Mouse (Mus musculus) heart, embryonic 16.5 days (tissue): Measurements from ENCODE around the gene Car6. TPM values are rescaled to one million over a fixed set of nuclear protein-coding genes. Genes with fewer than 3 reads are reported as not detected.

ENCODE experiments used
- ATAC-seq: fragments of 200-750 bp; cut with Nextera tagmentation; replicated peaks from 2 replicates; pipeline ENCODE4 v1.8.0; 2017; ENCODE audit warnings: moderate number of reproducible peaks; ENCODE audit not compliant: insufficient read depth, low FRiP score; ENCODE audit errors: extremely low read depth
- H3K27ac ChIP-seq: fragments of 300-500 bp; sonication (generic); 2 replicates; pipeline ENCODE4 v1.5.1; 2014; ENCODE audit warnings: mild to moderate bottlenecking, low read length, control low read depth, moderate library complexity
- H3K27me3 ChIP-seq: fragments of 300-500 bp; sonication (generic); 2 replicates; pipeline ENCODE4 v1.6.1; 2014; ENCODE audit warnings: low read length, mixed read lengths; ENCODE audit not compliant: control insufficient read depth, insufficient read depth
- H3K36me3 ChIP-seq: fragments of 300-500 bp; sonication (generic); 2 replicates; pipeline ENCODE4 v1.6.1; 2014; ENCODE audit not compliant: control insufficient read depth, insufficient read depth
- H3K4me1 ChIP-seq: fragments of 300-500 bp; sonication (generic); 2 replicates; pipeline ENCODE4 v1.6.1; 2014; ENCODE audit warnings: low read length, mixed read lengths; ENCODE audit not compliant: control insufficient read depth, insufficient read depth
- H3K4me2 ChIP-seq: fragments of 300-500 bp; sonication (generic); 2 replicates; pipeline ENCODE4 v1.6.1; 2014; ENCODE audit warnings: low read depth, mild to moderate bottlenecking, control low read depth, low read length
- H3K4me3 ChIP-seq: fragments of 300-500 bp; sonication (generic); 2 replicates; pipeline ENCODE4 v1.5.1; 2014; ENCODE audit warnings: mild to moderate bottlenecking, control low read depth, low read length
- H3K9ac ChIP-seq: fragments of 300-500 bp; sonication (generic); 2 replicates; pipeline ENCODE4 v1.6.1; 2014; ENCODE audit warnings: low read length, control low read depth
- H3K9me3 ChIP-seq: fragments of 300-500 bp; sonication (generic); replicated peaks from 2 replicates; pipeline ENCODE4 v1.6.1; 2016; ENCODE audit warnings: low read length; ENCODE audit not compliant: control insufficient read depth
- WGBS: fragments of 180-500 bp; shearing (Covaris S2); extraction: QIAGEN DNeasy Blood & Tissue Kit; methylation state at CpG from one replicate; pipeline ENCODE4 v1.1.7; 2014; 5-methylcytosine and 5-hydroxymethylcytosine counted together
- polyA plus RNA-seq: library from polyadenylated mRNA; unstranded; fragments of >200 nt; fragmentation: Nextera tagmentation; extraction: Ambion mirVana; gene quantifications from 2 replicates; pipeline ENCODE4 v1.2.1, GENCODE M21; 2015

The Car6 gene
- polyA plus RNA-seq, 1 experiment from 2014 or later: not detected

DNA sequence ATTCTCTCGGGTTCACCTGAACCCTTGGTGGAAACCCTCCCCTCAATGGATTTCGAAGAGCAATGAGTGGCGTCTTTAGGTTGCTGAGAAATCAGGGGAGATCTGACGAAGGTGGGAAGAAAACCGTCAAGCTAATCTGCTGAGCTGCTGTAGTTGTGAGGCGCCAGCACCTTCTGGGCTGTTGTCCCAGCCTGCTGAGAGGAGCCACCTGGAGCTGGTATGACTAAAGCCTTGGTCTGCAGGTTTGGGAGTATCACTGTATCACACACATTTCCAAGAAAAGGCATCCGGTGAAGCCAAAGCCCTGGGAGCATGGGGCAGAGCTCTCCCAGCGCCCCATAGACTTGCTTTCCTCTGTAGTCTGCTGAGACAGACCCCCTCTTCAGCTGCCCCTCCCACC, 30.7 kb upstream of the Car6 start:
- H3K27me3 ChIP-seq: no peaks in the 10 kb centered on the region
- no peak overlapping the region for H3K4me3 ChIP-seq
- WGBS: 61% methylated on average over 8 of the region's 8 CpGs
- H3K9me3 ChIP-seq: no peaks in the 10 kb centered on the region
- H3K27ac ChIP-seq: no peak overlapping the region
- no peak for ATAC-seq
- H3K4me2 ChIP-seq: no peak overlapping the region
- H3K36me3 ChIP-seq: no peaks in the 10 kb centered on the region
- H3K4me1 ChIP-seq: peaks cover 49% of the 10 kb centered on the region
- no peak overlapping the region for H3K9ac ChIP-seq

DNA sequence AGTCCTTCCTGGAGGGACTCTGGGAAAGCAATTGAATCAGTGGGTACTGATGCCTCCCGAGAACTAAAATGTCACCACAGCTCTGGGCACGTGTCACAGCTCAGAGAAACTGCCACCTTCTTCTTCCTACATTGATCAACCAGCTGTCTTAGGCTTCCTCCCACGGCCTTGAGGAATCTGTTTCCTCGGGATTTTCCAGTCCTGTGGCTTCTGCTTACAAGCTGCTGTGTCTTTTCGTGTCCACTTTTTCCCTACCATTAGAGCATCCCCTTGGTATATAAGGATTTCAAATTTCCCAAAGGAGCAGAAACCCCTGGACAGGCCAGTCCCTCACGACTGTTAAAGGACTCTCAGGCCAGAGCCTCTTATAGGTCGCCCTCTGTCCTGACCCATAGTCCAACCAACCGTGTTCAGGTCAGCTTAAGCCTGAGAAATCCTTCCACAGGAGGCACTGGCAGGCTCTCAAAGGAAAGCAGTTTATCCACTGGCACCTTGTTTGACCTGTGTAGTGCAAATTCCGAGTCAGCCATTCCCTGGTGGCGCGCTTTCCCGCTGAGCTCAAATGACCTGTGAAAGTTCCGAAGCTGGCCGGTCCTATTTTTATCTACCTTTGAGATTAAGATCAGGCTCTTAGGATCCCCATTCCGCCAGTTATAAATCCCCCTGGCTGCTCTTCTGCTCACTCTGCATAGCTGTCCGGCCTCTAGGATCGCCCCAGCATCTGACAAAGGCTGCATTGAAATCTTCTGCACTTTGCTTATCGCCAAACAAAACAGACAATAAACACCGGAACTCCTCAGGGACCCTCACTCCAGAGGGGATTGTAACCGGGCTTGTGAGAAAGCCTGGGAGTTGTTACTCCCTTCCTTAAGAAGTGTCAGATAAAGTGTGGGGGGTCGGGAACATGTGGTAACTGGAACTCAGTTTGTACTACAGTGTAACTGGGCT, 29.6 kb upstream of the Car6 start:
- Histone ChIP-seq H3K9ac (peak overlapping the region; percentile 52), H3K4me2 (peak overlapping the region; percentile 35; the same call in 1 of the 2 replicates), H3K4me1 (peaks cover 49% of the 10 kb centered on the region), H3K36me3 (no peaks in the 10 kb centered on the region), H3K4me3 (no peak overlapping the region), H3K9me3 (no peaks in the 10 kb centered on the region), H3K27me3 (no peaks in the 10 kb centered on the region), H3K27ac (peak overlapping the region; percentile 81)
- 0 out of 2 replicates have a peak, but pooled peaks have one; percentile 20 for ATAC-seq
- WGBS: 19% methylated on average over 21 of the region's 21 CpGs

DNA sequence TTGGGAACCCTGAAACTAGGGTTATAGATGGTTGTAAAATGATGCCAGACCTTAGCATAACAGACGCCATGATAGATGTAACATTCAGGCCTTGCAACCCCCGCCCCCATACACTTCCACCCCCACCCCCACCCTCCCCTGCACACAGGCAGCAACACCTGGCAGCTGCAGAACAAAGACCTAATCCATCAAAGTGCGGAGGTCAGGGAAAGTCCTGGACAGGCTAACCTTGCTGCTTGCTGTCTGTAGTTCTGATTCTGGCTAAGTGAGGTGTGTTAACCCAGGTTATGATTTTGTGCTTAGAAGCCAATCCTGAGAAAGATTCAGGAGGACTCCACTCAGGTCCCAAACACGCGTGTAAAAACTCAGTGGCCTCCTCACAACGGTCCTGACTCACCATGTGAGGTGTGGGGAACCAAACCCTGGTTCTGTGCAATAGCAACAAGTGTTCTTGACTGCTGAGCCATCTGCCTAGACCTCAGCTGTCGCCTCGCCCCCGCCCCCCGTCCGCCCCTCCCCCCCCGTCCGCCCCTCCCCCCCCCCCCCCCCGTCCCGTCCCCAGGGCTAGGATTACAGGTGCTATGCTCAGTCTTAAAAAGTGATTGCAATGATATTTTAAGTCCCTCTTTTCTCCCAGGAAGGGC, 28.7 kb upstream of the Car6 start:
- H3K9ac ChIP-seq: no peak overlapping the region
- H3K4me1 ChIP-seq: peaks cover 42% of the 10 kb centered on the region
- H3K27ac ChIP-seq: peak overlapping the region; percentile 81; the same call in 1 of the 2 replicates

DNA sequence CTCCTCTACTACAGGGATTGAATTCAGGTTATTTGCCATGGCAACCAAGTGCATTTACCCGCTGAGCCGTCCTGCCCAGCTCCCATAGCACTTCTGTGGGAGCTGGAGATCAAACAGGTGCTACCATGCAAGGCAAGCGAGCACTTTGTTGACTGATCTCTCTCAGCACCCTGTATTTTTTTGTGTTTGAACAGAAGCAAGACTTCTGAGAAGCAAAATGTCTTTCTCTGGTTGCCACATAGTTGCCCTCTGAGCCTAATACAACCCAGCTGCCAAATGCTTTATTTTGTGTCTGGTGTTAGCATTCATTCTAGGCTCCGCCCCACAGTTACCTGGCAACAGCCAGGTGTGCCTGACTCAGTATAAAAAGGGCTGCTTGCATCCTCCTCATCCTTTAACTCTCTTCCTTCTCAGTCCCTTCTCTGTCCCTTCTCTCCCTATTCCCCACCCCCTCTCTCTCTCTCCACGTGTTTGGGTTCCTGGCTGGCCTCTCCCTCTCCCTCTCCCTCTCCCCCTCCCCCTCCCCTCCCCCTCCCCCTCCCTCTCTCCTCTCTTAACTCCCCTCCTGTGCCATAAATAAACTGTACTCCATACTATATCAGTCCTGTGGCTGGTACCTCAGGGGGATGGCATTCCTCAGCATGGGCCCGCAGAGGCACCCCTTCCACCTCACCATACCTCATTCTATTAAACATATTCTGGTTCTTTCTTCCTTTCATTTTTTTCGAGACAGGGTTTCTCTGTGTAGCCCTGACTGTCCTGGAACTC, 27.6 kb upstream of the Car6 start:
- Histone ChIP-seq H3K27me3 (no peaks in the 10 kb centered on the region), H3K27ac (peak overlapping the region; percentile 72), H3K9me3 (no peaks in the 10 kb centered on the region), H3K4me1 (peaks cover 37% of the 10 kb centered on the region), H3K36me3 (no peaks in the 10 kb centered on the region), H3K4me3 (no peak overlapping the region), H3K9ac (0 out of 2 replicates have a peak overlapping the region, but pooled peaks have one; percentile 2), H3K4me2 (no peak overlapping the region)
- ATAC-seq: peak; percentile 60
- WGBS: 40% methylated on average over 7 of the region's 7 CpGs

More for the DNA sequence above, 28.7 kb upstream of the Car6 start:
- WGBS: 36% methylated on average over 11 of the region's 15 CpGs
- ATAC-seq: no peak
- H3K36me3 ChIP-seq: no peaks in the 10 kb centered on the region
- no peaks in the 10 kb centered on the region for H3K9me3 ChIP-seq
- H3K4me3 ChIP-seq: no peak overlapping the region
- no peak overlapping the region for H3K4me2 ChIP-seq
- H3K27me3 ChIP-seq: no peaks in the 10 kb centered on the region

DNA sequence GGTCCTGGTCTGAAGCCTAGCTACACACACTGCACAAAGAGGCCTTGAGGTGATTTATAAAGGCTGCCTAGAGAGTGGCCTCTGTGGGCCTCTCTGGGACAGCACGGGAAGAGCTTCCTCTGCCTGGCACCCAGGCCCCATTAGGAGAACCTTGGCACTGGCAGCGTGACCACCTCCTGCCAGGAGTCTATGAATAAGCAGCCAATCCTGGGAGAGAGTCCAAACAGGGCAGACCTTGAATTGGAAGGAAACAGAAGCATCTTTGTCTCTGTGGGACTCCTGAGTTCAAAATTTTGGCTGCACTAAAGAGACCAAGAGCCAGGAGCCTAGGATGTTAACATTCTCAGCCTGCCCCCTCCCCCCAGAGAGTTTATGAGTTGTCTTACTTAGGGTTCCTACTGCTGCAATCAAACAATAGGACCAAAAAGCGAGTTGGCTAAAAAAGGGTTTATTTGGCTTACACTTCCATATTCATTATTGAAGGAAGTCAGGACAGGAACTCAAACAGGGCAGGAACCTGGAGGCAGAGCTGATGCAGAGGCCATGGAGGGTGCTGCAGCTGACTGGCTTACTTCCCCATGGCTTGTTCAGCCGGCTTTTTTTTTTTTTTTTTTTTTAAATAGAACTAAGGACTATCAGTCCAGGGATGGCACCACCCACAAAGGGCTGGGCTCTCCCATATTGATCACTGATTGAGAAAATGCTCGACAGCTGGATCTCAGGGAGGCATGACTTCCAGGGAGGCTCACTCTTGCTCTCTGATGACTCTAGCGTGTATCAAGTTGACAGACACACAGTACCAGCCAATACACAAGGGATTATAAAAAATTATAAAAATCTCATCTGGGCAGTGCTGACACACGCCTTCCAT, 25.9 kb upstream of the Car6 start:
- Histone ChIP-seq H3K4me3 (no peak overlapping the region), H3K27ac (peak overlapping the region; percentile 63), H3K4me1 (peaks cover 37% of the 10 kb centered on the region), H3K36me3 (no peaks in the 10 kb centered on the region), H3K4me2 (no peak overlapping the region), H3K9me3 (no peaks in the 10 kb centered on the region), H3K9ac (no peak overlapping the region), H3K27me3 (no peaks in the 10 kb centered on the region)
- WGBS: 59% methylated on average over 7 of the region's 7 CpGs
- ATAC-seq: no peak

DNA sequence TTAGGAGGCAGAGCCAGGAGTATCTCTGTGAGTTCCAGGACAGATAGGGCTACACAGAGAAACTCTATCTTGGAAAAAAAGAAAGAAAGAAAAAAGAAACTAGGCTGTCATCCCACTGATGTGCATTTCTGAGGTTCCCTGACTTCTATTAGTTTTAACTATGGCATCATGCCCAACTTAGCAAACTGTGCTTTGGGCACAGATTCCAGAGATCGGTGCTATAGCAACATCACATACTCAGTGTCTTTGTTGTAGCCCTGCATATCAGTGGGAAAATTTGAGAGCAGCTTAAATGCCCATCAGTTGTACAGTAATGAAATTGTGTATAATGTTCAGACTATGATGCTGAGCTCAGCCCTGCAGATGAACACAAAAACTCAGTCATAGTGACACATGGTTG, 24.6 kb upstream of the Car6 start:
- no peaks in the 10 kb centered on the region for H3K9me3 ChIP-seq
- no peak overlapping the region for H3K9ac ChIP-seq
- no peaks in the 10 kb centered on the region for H3K27me3 ChIP-seq
- no peak overlapping the region for H3K27ac ChIP-seq
- WGBS: 80% methylated on average over 1 of the region's 1 CpGs
- no peak overlapping the region for H3K4me2 ChIP-seq
- H3K36me3 ChIP-seq: no peaks in the 10 kb centered on the region
- H3K4me1 ChIP-seq: peaks cover 27% of the 10 kb centered on the region
- no peak for ATAC-seq
- H3K4me3 ChIP-seq: no peak overlapping the region

DNA sequence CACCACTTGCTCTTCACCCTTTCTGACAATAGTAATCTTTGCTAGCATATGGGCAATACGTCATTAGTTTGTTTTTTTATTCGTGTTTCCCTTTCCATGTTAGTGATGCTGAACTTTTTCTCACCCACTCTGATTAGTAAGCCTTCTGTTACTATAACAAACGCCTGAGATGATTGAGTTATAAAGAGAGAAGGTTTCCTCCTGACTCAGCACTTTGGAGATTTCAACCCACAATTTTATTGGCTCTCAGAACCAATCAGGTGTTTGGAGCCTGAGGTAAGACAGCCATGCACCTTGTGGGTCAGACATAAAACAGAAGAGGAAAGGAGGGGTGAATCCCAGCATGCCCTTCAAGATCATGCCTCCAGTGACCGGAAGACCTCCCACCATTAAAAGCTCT, 22.7 kb upstream of the Car6 start:
- 81% methylated on average over 4 of the region's 4 CpGs for WGBS
- no peak overlapping the region for H3K4me2 ChIP-seq

DNA sequence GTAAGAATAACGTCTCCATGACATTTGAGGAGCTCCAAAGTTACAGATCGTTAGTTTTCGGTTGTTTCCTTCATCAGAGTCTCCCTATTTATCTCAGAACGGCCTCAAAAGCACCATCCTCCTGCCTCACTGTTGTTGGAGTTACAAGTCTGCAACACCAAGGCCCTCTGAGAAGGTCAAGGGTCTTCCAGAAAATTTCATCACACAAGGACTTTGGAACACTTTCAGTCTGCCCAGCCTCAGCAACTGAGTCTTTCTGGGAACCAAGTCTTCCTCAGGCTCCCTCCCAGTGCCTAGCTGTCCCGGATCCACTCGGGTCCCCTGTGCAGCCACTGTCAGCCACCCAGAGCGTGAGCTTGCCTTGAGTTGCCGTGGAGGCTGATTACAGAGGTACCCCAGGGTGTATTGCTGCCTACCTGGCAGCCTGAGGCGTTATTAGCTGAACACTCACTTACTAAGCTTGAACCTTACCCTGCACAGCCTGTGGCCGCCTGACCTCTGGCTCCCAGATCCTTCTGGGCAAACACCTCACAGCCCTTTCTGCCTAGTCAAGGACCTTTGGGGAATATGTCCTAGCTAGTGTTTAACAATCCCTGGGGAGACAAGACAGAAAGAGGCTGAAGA, 20.0 kb upstream of the Car6 start:
- no peak overlapping the region for H3K27ac ChIP-seq
- H3K4me2 ChIP-seq: peak overlapping the region; percentile 51
- 53% methylated on average over 10 of the region's 10 CpGs for WGBS
- no peaks in the 10 kb centered on the region for H3K36me3 ChIP-seq
- H3K27me3 ChIP-seq: no peaks in the 10 kb centered on the region
- no peaks in the 10 kb centered on the region for H3K9me3 ChIP-seq
- no peak for ATAC-seq
- H3K4me1 ChIP-seq: 0 out of 2 replicates have a peak, but pooled peaks cover 2% of the 10 kb centered on the region
- H3K4me3 ChIP-seq: no peak overlapping the region
- H3K9ac ChIP-seq: no peak overlapping the region

More for the DNA sequence above, 22.7 kb upstream of the Car6 start:
- no peak overlapping the region for H3K4me3 ChIP-seq
- H3K9me3 ChIP-seq: no peaks in the 10 kb centered on the region
- H3K27ac ChIP-seq: no peak overlapping the region
- H3K36me3 ChIP-seq: no peaks in the 10 kb centered on the region
- H3K27me3 ChIP-seq: no peaks in the 10 kb centered on the region
- no peak overlapping the region for H3K9ac ChIP-seq
- ATAC-seq: no peak
- H3K4me1 ChIP-seq: peaks cover 17% of the 10 kb centered on the region
